Mouse (Mus musculus): ENCODE results near the gene Pip4k2c. TPM values are rescaled to one million over a fixed set of nuclear protein-coding genes. Genes with fewer than 3 reads are reported as not detected.
A peak's percentile ranks its signal among the peaks of the same experiment; 100 is the strongest.

Gene Pip4k2c
- total RNA-seq (2021), result 100 to 1,000 TPM; 116 to 121 TPM
- long read RNA-seq, experiment 1, transcript Pip4k2c-201 (10 exons, 3,307 nt), result major isoform, 136 of 187 reads
- long read RNA-seq, experiment 1, partial matches to known transcripts, result 36 of 187 reads
- long read RNA-seq, experiment 1, other reads (novel, unspliced or antisense), result 15 of 187 reads
- long read RNA-seq, experiment 2, transcript Pip4k2c-201 (10 exons, 3,307 nt), result major isoform, 76 of 107 reads
- long read RNA-seq, experiment 2, partial matches to known transcripts, result 6 of 107 reads
- long read RNA-seq, experiment 2, other reads (novel, unspliced or antisense), result 25 of 107 reads

DNA sequence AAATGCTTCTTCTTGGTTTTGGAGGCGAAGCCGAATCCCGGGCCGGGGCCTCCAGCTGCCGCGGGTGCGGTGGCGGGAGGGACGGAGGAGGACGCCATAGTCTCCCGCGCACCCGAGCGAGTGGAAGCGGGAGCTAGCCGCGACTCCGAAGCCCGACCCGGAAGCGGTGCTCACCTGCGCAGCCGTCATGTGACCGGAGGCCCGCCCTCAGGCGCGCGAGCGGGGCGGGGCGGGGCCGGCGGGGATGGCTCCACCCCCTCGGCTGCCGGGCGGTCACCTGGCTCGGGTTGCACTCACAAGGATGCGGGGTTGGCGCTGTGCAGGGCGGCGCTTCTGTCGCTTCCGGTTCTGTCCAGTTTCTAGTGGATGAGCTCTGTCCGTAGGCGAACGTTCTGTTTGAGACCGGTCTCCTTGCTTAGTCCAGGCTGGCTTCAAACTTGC lies at the start of gene Pip4k2c:
Pip4k2c (minus strand) TSS at position 172 of the 441 bp plus-strand sequence.
- peak; percentile 91 to 95 for DNase-seq (ENCODE audit: low spot score in 2 of 2)

GRCm38 (mm10) chr10:127258489-127258888 lies 47.1 kb upstream of the Pip4k2c start:
- DNase-seq (ENCODE audit: low spot score in 2 of 2), result no peak

DNA sequence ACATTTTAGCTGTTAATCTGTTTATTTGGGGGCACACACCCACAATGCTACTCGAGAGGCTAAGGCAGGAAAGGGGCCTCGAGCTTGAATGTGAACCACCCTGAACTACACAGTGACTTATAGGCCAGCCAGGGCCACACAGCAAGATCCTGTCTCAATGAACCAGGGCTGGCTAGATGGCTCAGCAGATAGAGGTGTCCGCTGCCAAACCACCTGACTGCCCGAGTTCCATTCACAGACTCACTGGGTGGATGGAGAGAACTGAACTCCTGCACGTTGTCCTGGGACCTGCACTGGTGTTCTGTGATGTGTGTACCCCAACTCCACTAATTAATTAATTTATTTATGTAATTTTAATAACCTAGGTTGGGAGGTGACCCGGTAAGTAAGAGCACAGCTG lies 46.4 kb upstream of the Pip4k2c start:
- no peak for DNase-seq (ENCODE audit: low spot score in 2 of 2)

DNA sequence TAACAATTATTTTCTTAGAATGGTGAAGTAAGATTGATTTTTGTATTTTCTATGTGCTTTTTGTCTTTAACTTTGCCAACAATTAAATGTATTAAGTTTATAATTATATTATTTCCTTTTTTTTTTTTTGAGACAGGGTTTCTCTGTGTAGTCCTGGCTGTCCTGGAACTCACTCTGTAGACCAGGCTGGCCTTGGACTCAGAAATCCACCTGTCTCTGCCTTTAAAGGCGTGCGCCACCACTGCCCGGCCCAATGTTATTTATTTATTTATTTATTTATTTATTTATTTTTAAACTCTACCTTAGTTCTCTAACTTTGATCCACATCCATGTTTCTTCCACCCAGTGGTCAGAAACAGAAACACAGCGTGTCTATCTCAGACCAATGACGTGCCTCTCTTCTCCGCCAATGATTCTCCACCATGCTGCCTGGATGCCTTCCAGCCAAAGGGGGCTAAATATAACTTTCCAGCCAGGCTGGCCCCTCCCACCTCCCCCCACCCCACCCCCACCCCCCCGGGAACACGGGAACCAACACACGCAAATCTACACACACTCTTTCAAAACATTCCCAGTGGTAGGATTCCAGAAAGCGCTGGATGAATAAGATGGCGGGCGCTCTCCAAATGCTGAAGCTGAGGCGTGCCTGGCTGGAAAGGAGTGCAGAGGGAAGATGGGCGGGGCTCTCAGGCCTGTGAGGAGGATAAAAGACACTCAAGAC lies 44.4 kb upstream of the Pip4k2c start:
- DNase-seq (ENCODE audit: low spot score in 2 of 2), result no peak

DNA sequence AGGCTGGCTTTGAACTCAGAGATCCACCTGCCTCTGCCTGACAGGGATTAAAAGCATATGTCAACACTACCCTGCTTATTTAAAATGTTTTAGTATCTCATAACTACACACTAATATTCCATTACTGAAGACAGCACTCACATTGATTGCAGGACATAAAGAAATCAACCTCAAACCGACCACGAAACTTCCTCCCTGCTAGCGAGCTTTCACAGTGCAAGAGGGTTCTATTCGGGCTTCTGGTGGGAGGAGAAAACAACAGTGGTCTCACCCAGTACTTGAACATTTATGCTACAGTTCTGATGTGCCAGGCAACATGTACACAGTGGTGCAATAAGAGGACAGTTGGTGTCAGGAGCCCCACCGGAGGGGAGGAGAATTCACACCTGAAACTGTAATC lies 39.4 kb upstream of the Pip4k2c start:
- DNase-seq (ENCODE audit: low spot score in 2 of 2), result no peak

DNA sequence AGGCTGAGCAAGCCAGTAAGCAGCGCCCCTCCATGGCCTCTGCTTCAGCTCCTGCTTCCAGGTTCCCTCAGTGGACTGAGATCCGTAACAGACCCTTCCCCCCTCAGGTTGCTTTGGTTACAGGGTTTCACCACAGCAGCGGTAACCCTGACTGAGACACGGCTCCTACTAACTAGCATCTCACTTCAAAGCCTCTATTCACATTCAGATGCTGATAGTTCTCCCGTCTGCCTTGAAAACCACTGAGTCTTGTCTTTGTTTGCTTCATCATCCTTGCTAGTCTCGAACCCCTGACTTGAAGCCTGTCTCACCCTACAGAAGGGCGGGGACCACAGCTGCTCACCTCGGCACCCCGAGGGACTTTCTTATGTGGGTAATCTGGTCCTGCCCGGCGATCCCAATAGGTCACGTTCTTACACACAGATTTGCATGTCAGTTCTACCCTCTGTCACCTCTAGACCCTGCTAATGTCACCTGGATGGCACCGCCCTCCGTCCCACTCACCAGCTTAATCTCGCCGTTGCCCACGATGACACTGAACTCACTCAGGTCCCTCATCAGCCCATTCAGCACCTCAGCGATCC lies 26.9 kb upstream of the Pip4k2c start:
- no peak for DNase-seq (ENCODE audit: low spot score in 2 of 2)

DNA sequence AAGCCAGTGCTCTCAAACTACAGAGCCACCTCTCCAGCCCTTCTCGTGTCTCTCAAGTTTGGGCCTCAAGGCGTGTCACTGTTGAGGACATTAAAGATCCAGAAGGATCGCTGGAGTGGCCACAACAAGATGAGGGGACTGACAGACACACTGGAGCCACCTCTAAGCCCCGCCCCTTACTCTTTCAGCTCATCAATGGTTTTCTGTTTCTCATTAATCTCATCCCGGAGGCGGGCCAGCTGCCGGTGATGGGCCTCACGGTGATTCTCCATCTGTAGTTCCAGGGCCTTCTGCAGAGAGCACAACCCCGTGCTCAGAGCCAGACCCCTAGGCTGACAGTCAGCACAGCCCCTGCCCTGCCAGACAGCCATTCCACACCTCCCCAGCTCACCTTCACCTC lies 25.2 kb upstream of the Pip4k2c start:
- no peak for DNase-seq (ENCODE audit: low spot score in 2 of 2)

GRCm38 (mm10) chr10:127233141-127233540 lies 21.8 kb upstream of the Pip4k2c start:
- no peak for DNase-seq (ENCODE audit: low spot score in 2 of 2)

- DNase-seq (ENCODE audit: low spot score in 2 of 2), result no peak
Measured at GRCm38 (mm10) chr10:127231741-127232140, 20.4 kb upstream of the Pip4k2c start.

- no peak for DNase-seq (ENCODE audit: low spot score in 2 of 2)
Measured at GRCm38 (mm10) chr10:127230693-127231092, 19.3 kb upstream of the Pip4k2c start.

GRCm38 (mm10) chr10:127228897-127229296 lies 17.5 kb upstream of the Pip4k2c start:
- peak in 1 of 2 experiments; percentile 57 for DNase-seq (ENCODE audit: low spot score in 2 of 2)

DNA sequence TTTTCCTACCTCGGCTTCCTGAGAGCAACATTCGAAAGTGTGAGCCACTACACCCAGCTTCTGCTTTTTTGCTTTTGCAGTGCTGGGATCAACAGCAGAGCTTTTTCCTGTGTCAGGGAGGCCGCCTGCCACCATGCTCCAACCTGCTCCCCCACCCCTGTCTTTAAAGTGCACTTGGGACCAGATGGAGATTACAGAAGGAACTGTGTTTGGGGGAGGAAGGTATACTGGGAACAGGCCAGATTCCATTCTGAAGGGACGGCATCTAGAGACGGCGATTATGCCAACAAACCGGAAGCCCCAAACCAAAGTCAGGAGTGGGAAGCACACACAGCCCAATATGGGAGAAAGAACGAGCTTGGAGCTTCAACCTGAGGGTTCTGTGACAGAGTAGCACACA lies 15.8 kb upstream of the Pip4k2c start:
- DNase-seq (ENCODE audit: low spot score in 2 of 2), result no peak

DNA sequence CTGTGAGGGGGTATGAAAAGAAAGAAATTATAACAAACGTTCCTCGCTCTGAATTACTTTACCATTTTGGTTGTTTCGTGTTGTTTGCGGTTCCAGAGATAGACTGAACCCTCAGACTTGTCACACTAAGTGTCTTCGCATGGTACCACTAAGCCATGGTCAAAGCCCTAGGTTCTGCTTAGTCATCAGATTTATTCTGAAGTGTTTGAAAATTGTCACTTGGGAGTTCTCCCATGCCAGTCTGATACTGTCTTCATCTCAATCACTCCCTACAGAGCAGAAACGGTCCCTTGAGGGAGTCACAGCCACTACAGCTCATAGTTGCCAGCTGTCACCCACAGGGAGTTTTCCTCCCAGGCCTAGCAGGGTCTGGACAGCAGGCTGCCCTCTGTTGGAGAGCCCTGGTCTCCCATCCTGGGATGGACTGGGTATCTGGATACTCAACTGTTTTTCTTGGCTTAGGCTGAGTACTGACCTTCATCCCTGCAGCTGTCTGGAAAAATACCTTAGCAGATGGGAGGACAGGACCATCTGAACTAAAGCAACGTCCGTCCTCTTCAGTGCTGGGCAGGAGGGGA lies 15.0 kb upstream of the Pip4k2c start:
- no peak for DNase-seq (ENCODE audit: low spot score in 2 of 2)

GRCm38 (mm10) chr10:127225732-127226131 lies 14.3 kb upstream of the Pip4k2c start:
- DNase-seq (ENCODE audit: low spot score in 2 of 2), result peak; percentile 43 to 70

GRCm38 (mm10) chr10:127225213-127225612 lies 13.8 kb upstream of the Pip4k2c start:
- DNase-seq (ENCODE audit: low spot score in 2 of 2), result no peak

GRCm38 (mm10) chr10:127218339-127218738 lies 7.0 kb upstream of the Pip4k2c start:
- no peak for DNase-seq (ENCODE audit: low spot score in 2 of 2)

DNA sequence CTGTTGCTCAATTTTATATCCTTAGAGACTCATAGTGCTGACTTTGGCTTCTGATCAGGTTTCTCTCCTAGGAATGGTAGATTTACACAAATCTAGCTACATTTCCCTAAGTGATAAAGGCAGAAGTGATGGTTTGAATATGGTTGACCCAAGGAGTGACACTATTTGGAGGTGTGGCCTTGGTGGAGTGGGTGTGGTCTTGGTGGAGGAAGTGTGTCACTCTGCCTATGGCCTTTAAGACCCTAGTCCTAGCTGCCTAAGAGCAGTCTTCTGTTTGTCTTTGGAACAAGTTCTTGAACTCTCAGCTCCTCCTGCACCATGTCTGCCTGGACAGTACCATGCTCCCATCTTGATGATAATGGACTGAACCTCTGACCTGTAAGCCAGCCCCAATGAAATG lies 5.8 kb upstream of the Pip4k2c start:
- DNase-seq (ENCODE audit: low spot score in 2 of 2), result no peak

DNA sequence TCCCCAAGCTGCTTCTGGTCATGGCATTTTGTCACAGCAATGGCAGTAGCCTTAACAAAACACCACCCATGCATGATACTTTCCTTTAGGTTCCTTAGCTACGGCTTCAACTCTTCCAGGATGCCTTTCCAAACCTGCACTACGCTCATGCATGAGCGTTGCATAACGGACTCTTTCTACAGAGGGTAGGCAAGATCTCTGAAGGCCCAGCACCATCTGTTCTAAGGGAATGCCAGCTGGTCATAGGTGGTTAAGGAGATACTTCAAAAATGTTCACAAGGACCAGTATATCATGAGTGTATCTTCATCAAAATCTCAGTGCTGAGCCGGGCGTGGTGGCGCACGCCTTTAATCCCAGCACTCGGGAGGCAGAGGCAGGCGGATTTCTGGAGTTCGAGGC lies 5.1 kb upstream of the Pip4k2c start:
- DNase-seq (ENCODE audit: low spot score in 2 of 2), result peak; percentile 58 to 73

GRCm38 (mm10) chr10:127214422-127214803 lies 3.0 kb upstream of the Pip4k2c start:
- no peak for DNase-seq (ENCODE audit: low spot score in 2 of 2)

GRCm38 (mm10) chr10:127213704-127214421 lies 2.5 kb upstream of the Pip4k2c start:
- DNase-seq (ENCODE audit: low spot score in 2 of 2), result no peak

- DNase-seq (ENCODE audit: low spot score in 2 of 2), result no peak
Measured at GRCm38 (mm10) chr10:127213272-127213671, 1.9 kb upstream of the Pip4k2c start.
